ENCODE assay signal across 10 mouse cellular contexts in genomic region chr3:37556412-37557113, GRCm38 (mm10).
DNase-seq lines count a peak whose midpoint lies in the region; ATAC-seq and TF ChIP-seq lines count a peak whose summit lies in the region.
"Had no signal": no experiment of that assay in that cellular context is flagged by ENCODE, and none has a peak within 500 bp of the region (broad histone marks: within the 10 kb centered on the region; RNA-seq: fewer than 3 reads in every experiment).

No protein-coding gene starts in this region.

- DNase-seq in heart, adult 8-10 months (ENCODE audit: low spot score): peak; percentile 24
- DNase-seq in heart, postnatal 25 days (ENCODE audit: low spot score): no peak
- peak; percentile 74 for DNase-seq in kidney, adult 2 months
- no peak for DNase-seq in liver, postnatal 0 days
- no peak for DNase-seq in thymus, postnatal 4 days
- DNase-seq in cerebellum, postnatal 25 days: no peak
- no peak for DNase-seq in hindbrain, embryonic 14.5 days (ENCODE audit: low spot score)

- H3K27me3 ChIP-seq in embryonic facial prominence, embryonic 12.5 days: no peaks in the 10 kb centered on the region
- no peaks in the 10 kb centered on the region for H3K27me3 ChIP-seq in kidney, adult 2 months (replicated peaks; ENCODE audit: control insufficient read depth, insufficient read depth, low read length)
- no peaks in the 10 kb centered on the region for H3K27me3 ChIP-seq in liver, postnatal 0 days (ENCODE audit: insufficient read depth, low read length)
- H3K27me3 ChIP-seq in hindbrain, embryonic 14.5 days (ENCODE audit: control insufficient read depth, insufficient read depth, low read length): no peaks in the 10 kb centered on the region

- H3K9ac ChIP-seq in embryonic facial prominence, embryonic 12.5 days: no peak overlapping the region
- H3K9ac ChIP-seq in liver, postnatal 0 days (replicated peaks): no peak overlapping the region
- H3K9ac ChIP-seq in hindbrain, embryonic 14.5 days: no peak overlapping the region

- H3K9me3 ChIP-seq in embryonic facial prominence, embryonic 12.5 days: no peaks in the 10 kb centered on the region
- no peaks in the 10 kb centered on the region for H3K9me3 ChIP-seq in liver, postnatal 0 days (ENCODE audit: low read length)
- no peaks in the 10 kb centered on the region for H3K9me3 ChIP-seq in hindbrain, embryonic 14.5 days (ENCODE audit: control insufficient read depth, low read length)

- ATAC-seq in embryonic facial prominence, embryonic 12.5 days (ENCODE audit: insufficient number of reproducible peaks, insufficient read depth, low FRiP score, low TSS enrichment): 0 out of 2 replicates have a peak, but pooled peaks have one; percentile 56
- ATAC-seq in liver, postnatal 0 days: no peak
- no peak for ATAC-seq in hindbrain, embryonic 14.5 days (ENCODE audit: low FRiP score)
- ATAC-seq: hindbrain, postnatal 0 days; midbrain, embryonic 16.5 days had no signal

- peaks cover 15% of the 10 kb centered on the region for H3K4me1 ChIP-seq in embryonic facial prominence, embryonic 12.5 days
- 0 out of 2 replicates have a peak, but pooled peaks cover 3% of the 10 kb centered on the region for H3K4me1 ChIP-seq in kidney, adult 2 months (ENCODE audit: control insufficient read depth, insufficient read depth, low read length)
- peaks cover 44% of the 10 kb centered on the region for H3K4me1 ChIP-seq in liver, postnatal 0 days (ENCODE audit: insufficient read depth)
- H3K4me1 ChIP-seq in hindbrain, embryonic 14.5 days (replicated peaks; ENCODE audit: control insufficient read depth, insufficient read depth, low read length): no peaks in the 10 kb centered on the region

- peak overlapping the region; percentile 83 for H3K27ac ChIP-seq in embryonic facial prominence, embryonic 12.5 days
- peak overlapping the region; percentile 69 for H3K27ac ChIP-seq in kidney, adult 2 months (ENCODE audit: insufficient read depth, low read depth, low read length)
- H3K27ac ChIP-seq in liver, postnatal 0 days (ENCODE audit: low read depth): peak overlapping the region; percentile 73
- H3K27ac ChIP-seq in hindbrain, embryonic 14.5 days: no peak overlapping the region
- H3K27ac ChIP-seq: hindbrain, postnatal 0 days had no signal

- H3K4me3 ChIP-seq in embryonic facial prominence, embryonic 12.5 days: no peak overlapping the region
- no peak overlapping the region for H3K4me3 ChIP-seq in kidney, adult 2 months (ENCODE audit: insufficient read depth, low read depth, low read length)
- H3K4me3 ChIP-seq in liver, postnatal 0 days (ENCODE audit: low read depth, low read length): no peak overlapping the region
- H3K4me3 ChIP-seq in hindbrain, embryonic 14.5 days (replicated peaks; ENCODE audit: low read length): no peak overlapping the region

- WGBS in embryonic facial prominence, embryonic 12.5 days: 20% methylated on average over 7 of the region's 7 CpGs
- WGBS in kidney, adult 2 months: 33% methylated on average over 7 of the region's 7 CpGs
- WGBS in liver, postnatal 0 days (ENCODE audit: insufficient replicate concordance): 35% methylated on average over 7 of the region's 7 CpGs
- WGBS in hindbrain, embryonic 14.5 days: 80% methylated on average over 7 of the region's 7 CpGs

- TF ChIP-seq POLR2A in kidney, adult 2 months (IDR thresholded peaks at IDR 0.05; ENCODE audit: low read depth, low read length): no peak

- no peak overlapping the region; the same call in 1 of the 2 replicates for H3K4me2 ChIP-seq in embryonic facial prominence, embryonic 12.5 days (replicated peaks)
- H3K4me2 ChIP-seq in liver, postnatal 0 days (ENCODE audit: low read depth, low read length): no peak overlapping the region
- H3K4me2 ChIP-seq in hindbrain, embryonic 14.5 days (replicated peaks): no peak overlapping the region

- no peak for TF ChIP-seq EP300 in liver, postnatal 0 days (IDR thresholded peaks at IDR 0.05; ENCODE audit: low read depth)

- intact Hi-C loops in heart, postnatal 25 days (cut with DNase I): no loop called here

- TF ChIP-seq CTCF in kidney, adult 2 months (conservative IDR thresholded peaks at IDR 0.05; ENCODE audit: insufficient read depth, insufficient read length, low read depth, low read length): no peak
- TF ChIP-seq CTCF in liver, postnatal 0 days (IDR thresholded peaks at IDR 0.05; ENCODE audit: low read depth): no peak

- H3K36me3 ChIP-seq in embryonic facial prominence, embryonic 12.5 days: no peaks in the 10 kb centered on the region
- H3K36me3 ChIP-seq in kidney, adult 2 months (ENCODE audit: control insufficient read depth, insufficient read depth, low read length): no peaks in the 10 kb centered on the region
- no peaks in the 10 kb centered on the region for H3K36me3 ChIP-seq in liver, postnatal 0 days (replicated peaks; ENCODE audit: insufficient read depth, low read length)
- H3K36me3 ChIP-seq in hindbrain, embryonic 14.5 days (replicated peaks; ENCODE audit: control insufficient read depth, insufficient read depth): no peaks in the 10 kb centered on the region

Comparison
In these comparisons a context has a peak if more than half of its experiments do, and no peak if none do; other contexts are left out.
1. DNase-seq: peak in heart, adult 8-10 months (single experiment) and kidney, adult 2 months (single experiment); none in heart, postnatal 25 days (single experiment), liver, postnatal 0 days (single experiment), thymus, postnatal 4 days (single experiment), cerebellum, postnatal 25 days (0 of 2) and hindbrain, embryonic 14.5 days (single experiment).